Mouse (Mus musculus): ENCODE results near the gene F3.

DNA sequence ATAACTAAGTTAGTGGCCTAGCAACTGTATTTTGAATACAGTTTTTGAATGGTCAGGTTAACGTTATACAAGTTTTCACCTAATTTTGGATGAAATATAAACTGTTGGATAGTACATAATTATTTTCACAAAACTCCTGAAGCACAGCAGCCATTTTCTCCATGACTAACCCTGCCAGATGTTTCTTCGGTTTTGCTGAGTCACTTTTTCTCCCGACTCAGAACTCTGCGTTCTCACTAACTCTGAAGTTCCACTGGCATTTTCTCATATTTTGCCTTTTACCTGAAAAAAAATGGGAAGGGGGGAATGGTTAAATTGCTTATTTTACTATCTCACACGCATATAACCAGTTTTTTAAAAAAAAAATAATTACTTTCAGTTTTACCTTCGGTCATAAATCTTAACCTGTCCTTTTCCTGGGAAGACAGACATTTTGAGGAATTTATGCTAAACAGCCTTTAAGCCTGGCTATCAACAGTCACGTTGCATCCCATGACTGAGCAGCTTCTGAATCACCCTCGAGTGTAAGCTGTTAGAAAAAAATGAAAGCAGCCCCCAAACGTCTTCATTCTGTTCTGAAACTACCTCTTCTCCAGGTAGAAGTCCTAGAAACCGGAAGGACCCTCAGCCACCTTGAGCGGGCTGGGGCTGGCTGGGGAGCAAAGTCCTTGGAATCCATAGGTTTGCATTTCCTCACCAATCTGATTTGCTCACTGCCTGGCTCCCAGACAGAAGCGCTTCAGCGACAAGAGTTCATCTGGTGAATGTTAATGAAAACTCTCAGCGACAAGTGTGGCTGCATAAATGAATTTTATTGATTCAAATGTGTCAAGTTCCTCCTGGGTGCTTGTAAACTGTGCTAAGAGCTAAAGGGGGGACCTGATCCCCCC, 2.3 kb upstream of the F3 start:
- TF ChIP-seq CTCF (IDR thresholded peaks at IDR 0.05; ENCODE audit: low read depth, low read length) (no peak), GATA1 (IDR thresholded peaks at IDR 0.05; ENCODE audit: borderline replicate concordance, low read length) (no peak), POLR2AphosphoS5 (IDR thresholded peaks at IDR 0.05; ENCODE audit: insufficient replicate concordance, low read depth, low read length) (no peak)
